Mouse (Mus musculus) hematopoietic stem cell, adult 5-6 weeks (primary cell): ENCODE measurements at regions not wholly inside any gene's neighbourhood (a gene's known extent, or its start where the extent isn't known, plus 50 kb on each side); places are given as distances from the start of the nearest gene placed in this dataset.

Source experiments
- ATAC-seq, 2 experiments: fragments of 125-278 bp in 1 of 2; replicated peaks in 1 of 2; 2 replicates each; pipeline ENCODE4 v1.8.0; 2016 to 2017; ENCODE audit warnings: inconsistent platforms in 2 of 2, mild to moderate bottlenecking in 2 of 2, moderate number of reproducible peaks in 2 of 2, low read depth in 1 of 2, moderate TSS enrichment in 1 of 2; ENCODE audit not compliant: low FRiP score in 2 of 2, poor library complexity in 2 of 2, severe bottlenecking in 2 of 2, insufficient read depth in 1 of 2, low TSS enrichment in 1 of 2

DNA sequence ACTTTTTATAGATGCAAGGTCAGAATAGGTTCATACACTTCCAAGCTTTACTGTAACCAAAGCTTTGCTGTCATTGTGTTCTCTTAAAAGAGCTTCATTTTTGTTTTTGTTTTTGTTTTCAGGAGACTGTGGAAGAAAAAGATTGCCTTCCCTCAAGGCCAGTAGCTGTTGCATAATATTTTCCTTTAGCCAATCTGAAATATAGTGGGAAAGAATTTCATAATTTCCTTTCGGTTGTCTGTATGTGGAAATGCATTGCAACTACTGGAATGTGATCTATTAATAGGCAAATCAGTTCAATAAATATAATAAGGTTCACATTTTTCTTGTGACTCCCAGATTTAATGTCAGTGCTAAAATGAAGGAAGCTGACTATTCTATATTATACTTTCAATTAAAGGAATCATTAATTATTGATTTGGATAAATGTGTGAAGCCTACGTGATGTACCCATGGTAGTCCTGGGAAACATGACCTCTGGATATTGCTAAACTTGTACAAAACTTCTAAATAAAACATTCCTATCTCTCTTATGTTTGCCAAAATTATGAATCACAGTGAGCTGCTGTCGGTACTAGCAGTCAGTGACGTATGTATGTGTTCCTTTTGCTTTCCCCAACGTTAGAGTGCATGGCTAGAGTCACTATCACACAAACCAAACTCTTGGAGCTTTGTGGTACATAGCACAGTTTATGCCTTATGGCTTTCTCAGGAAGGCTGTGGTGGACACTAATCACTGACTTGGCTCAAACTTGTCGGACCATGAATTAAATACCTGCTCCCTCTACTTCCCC, 102.6 kb downstream of the Rgs2 start:
- no peak for ATAC-seq

- ATAC-seq = no peak
These were observed 111.4 kb downstream of the Uchl5 start for GRCm38 (mm10) chr1:143888510-143888909.

GRCm38 (mm10) chr1:143888065-143888464, 111.0 kb downstream of the Uchl5 start:
- ATAC-seq = no peak

DNA sequence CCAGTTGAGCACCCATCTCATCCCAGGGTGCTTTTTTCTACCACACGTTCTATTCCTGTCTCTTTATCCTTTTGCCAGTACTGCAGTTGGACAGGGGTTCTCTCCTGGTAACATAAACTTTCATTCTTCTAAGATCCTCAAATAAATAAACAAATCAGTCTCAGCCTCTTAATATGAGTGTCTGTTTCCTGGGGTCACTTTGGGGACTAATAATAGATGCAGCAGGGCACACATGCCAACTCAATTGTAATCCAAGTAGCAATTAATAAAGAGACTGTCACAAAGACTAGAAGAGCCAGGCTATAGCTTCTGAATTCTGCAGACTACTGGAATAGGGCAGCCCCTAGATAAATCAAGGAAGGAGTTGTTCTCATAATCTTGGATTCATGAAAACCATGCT, 108.9 kb downstream of the Uchl5 start:
- no peak for ATAC-seq

- ATAC-seq = no peak
These were observed 104.1 kb downstream of the Uchl5 start for GRCm38 (mm10) chr1:143881192-143881591.

- ATAC-seq = no peak; a peak in 1 of 4 replicates
These were observed 102.5 kb downstream of the Uchl5 start for GRCm38 (mm10) chr1:143879622-143880021.

DNA sequence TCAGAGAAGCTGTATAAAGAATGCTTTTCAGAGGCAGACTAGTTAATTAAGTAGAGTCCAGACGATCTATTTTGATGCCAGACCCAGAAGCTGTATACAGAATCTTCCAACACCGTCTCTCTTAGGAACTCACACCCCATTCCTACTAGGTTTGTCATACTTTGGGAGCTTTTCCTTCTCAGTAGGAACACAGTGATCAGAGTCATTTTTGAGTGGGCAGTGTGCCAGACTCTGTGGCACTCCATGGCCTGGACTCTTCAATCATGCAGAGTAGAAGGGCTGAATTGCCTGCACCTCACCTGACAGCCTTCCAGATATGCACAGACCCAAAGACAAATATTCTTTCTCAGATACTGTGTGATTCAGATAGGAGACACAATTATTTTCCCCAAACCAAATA, 101.2 kb downstream of the Uchl5 start:
- no peak; a peak in 1 of 4 replicates for ATAC-seq

DNA sequence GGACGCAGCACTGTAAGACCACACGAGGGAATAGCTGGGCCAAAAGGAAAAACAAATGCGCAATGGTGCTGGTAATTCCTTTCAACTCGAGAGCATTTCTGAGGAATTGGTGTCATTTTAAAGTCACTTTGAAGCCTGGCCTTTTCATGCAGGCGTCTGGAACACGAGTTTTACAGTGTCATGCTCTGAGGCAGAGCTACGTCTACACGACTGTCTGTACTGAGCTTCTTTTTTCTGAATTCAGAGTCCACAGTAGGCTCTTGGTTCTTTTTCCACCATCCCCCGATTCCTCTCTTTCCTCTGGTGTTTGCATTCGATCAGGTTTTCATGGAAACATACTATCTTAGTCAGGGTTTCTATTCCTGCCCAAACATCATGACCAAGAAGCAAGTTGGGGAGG, 83.2 kb downstream of the Uchl5 start:
- no peak for ATAC-seq

- ATAC-seq = no peak
These were observed 81.5 kb downstream of the Uchl5 start for GRCm38 (mm10) chr1:143858532-143858931.
